Comparison of ENCODE assay signal across 10 mouse cellular contexts in the genomic region with DNA sequence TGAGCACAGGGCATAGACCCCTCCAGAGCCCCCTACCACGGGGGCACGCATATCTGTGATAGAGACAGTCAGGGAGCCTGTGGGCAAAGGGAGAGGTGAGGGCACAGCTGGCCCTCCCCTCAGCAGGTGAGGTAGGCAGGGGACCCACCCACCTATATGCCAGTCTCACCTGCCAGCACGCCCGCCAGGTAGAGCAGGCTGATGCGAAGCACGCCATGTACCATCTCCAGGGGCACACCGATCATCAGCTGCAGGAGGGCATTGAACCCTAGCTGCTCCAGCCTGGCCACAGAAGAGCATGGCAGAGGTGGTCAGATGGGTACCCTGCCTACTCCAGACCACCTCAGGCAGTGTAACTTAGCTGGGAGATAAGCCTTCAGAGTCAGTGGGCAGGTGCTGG. TPM values are rescaled to one million over a fixed set of nuclear protein-coding genes. Genes with fewer than 3 reads are reported as not detected.
A peak's percentile ranks its signal among the peaks of the same experiment; 100 is the strongest.
DNase-seq lines count a peak whose midpoint lies in the region; ATAC-seq and TF ChIP-seq lines count a peak whose summit lies in the region.
"Had no signal": no experiment of that assay in that cellular context is flagged by ENCODE, and none has a peak within 500 bp of the region (broad histone marks: within the 10 kb centered on the region; RNA-seq: fewer than 3 reads in every experiment).

No protein-coding gene starts in this region.

- no peak for TF ChIP-seq EP300 in heart, postnatal 0 days (IDR thresholded peaks at IDR 0.05; ENCODE audit: low read depth)

- H3K27me3 ChIP-seq in heart, postnatal 0 days (ENCODE audit: control insufficient read depth, insufficient read depth, low read length) = no peaks in the 10 kb centered on the region
- no peaks in the 10 kb centered on the region for H3K27me3 ChIP-seq in embryonic facial prominence, embryonic 11.5 days (ENCODE audit: control insufficient read depth, insufficient read depth, low read length)
- no peaks in the 10 kb centered on the region for H3K27me3 ChIP-seq in hindbrain, embryonic 14.5 days (ENCODE audit: control insufficient read depth, insufficient read depth, low read length)
- no peaks in the 10 kb centered on the region for H3K27me3 ChIP-seq in midbrain, embryonic 15.5 days (replicated peaks)

- 95% methylated on average over 7 of the region's 7 CpGs for WGBS in heart, postnatal 0 days
- WGBS in embryonic facial prominence, embryonic 11.5 days = 94% methylated on average over 7 of the region's 7 CpGs
- 95% methylated on average over 7 of the region's 7 CpGs for WGBS in hindbrain, embryonic 14.5 days
- 93% methylated on average over 7 of the region's 7 CpGs for WGBS in midbrain, embryonic 15.5 days

- no peak overlapping the region for H3K27ac ChIP-seq in heart, postnatal 0 days (ENCODE audit: low read depth)
- no peak overlapping the region for H3K27ac ChIP-seq in embryonic facial prominence, embryonic 11.5 days (replicated peaks; ENCODE audit: low read depth, low read length)
- no peak overlapping the region for H3K27ac ChIP-seq in hindbrain, embryonic 14.5 days
- H3K27ac ChIP-seq in midbrain, embryonic 15.5 days = no peak overlapping the region

- H3K9ac ChIP-seq in heart, postnatal 0 days (replicated peaks; ENCODE audit: low read depth, low read length) = no peak overlapping the region
- H3K9ac ChIP-seq in embryonic facial prominence, embryonic 11.5 days (replicated peaks; ENCODE audit: low read length) = peak overlapping the region; percentile 9; the same call in 1 of the 2 replicates
- H3K9ac ChIP-seq in hindbrain, embryonic 14.5 days = no peak overlapping the region
- H3K9ac ChIP-seq in midbrain, embryonic 15.5 days = 0 out of 2 replicates have a peak overlapping the region, but pooled peaks have one; percentile 70

- H3K4me2 ChIP-seq in heart, postnatal 0 days (ENCODE audit: low read depth, low read length) = peak overlapping the region; percentile 95; the same call in 1 of the 2 replicates
- H3K4me2 ChIP-seq in embryonic facial prominence, embryonic 11.5 days (ENCODE audit: low read depth, low read length) = no peak overlapping the region
- H3K4me2 ChIP-seq in hindbrain, embryonic 14.5 days (replicated peaks) = peak overlapping the region; percentile 96
- peak overlapping the region; percentile 95; the same call in 1 of the 2 replicates for H3K4me2 ChIP-seq in midbrain, embryonic 15.5 days

- no peak for TF ChIP-seq CTCF in heart, postnatal 0 days (IDR thresholded peaks at IDR 0.05; ENCODE audit: low read depth)

- intact Hi-C loops in heart, postnatal 14 days (cut with DNase I) = no loop called here

- no peaks in the 10 kb centered on the region for H3K9me3 ChIP-seq in heart, postnatal 0 days (replicated peaks; ENCODE audit: control insufficient read depth, low read length)
- no peaks in the 10 kb centered on the region for H3K9me3 ChIP-seq in embryonic facial prominence, embryonic 11.5 days (replicated peaks; ENCODE audit: control insufficient read depth, low read length)
- H3K9me3 ChIP-seq in hindbrain, embryonic 14.5 days (ENCODE audit: control insufficient read depth, low read length) = no peaks in the 10 kb centered on the region
- H3K9me3 ChIP-seq in midbrain, embryonic 15.5 days = no peaks in the 10 kb centered on the region

- H3K4me1 ChIP-seq in heart, postnatal 0 days (ENCODE audit: control insufficient read depth, insufficient read depth) = peaks cover 43% of the 10 kb centered on the region
- H3K4me1 ChIP-seq in embryonic facial prominence, embryonic 11.5 days (ENCODE audit: control insufficient read depth, insufficient read depth, low read length) = peaks cover 25% of the 10 kb centered on the region
- H3K4me1 ChIP-seq in hindbrain, embryonic 14.5 days (replicated peaks; ENCODE audit: control insufficient read depth, insufficient read depth, low read length) = peaks cover 68% of the 10 kb centered on the region
- H3K4me1 ChIP-seq in midbrain, embryonic 15.5 days = peaks cover 69% of the 10 kb centered on the region

- no peak for ATAC-seq in heart, postnatal 0 days (ENCODE audit: insufficient read depth, low read depth)
- ATAC-seq in embryonic facial prominence, embryonic 11.5 days (replicated peaks; ENCODE audit: insufficient number of reproducible peaks, low FRiP score, low TSS enrichment, low read depth) = no peak
- ATAC-seq in hindbrain, embryonic 14.5 days (ENCODE audit: low FRiP score) = no peak
- no peak for ATAC-seq in midbrain, embryonic 15.5 days (replicated peaks)

- H3K36me3 ChIP-seq in heart, postnatal 0 days (replicated peaks; ENCODE audit: control insufficient read depth, insufficient read depth, low read length) = peaks cover 38% of the 10 kb centered on the region
- peaks cover 8% of the 10 kb centered on the region for H3K36me3 ChIP-seq in embryonic facial prominence, embryonic 11.5 days (replicated peaks; ENCODE audit: control insufficient read depth, insufficient read depth, low read depth, low read length)
- H3K36me3 ChIP-seq in hindbrain, embryonic 14.5 days (replicated peaks; ENCODE audit: control insufficient read depth, insufficient read depth) = peaks cover 42% of the 10 kb centered on the region
- peaks cover 22% of the 10 kb centered on the region; the same call in 1 of the 2 replicates for H3K36me3 ChIP-seq in midbrain, embryonic 15.5 days (replicated peaks)

- H3K4me3 ChIP-seq in heart, postnatal 0 days (ENCODE audit: low read depth, low read length) = no peak overlapping the region
- no peak overlapping the region for H3K4me3 ChIP-seq in embryonic facial prominence, embryonic 11.5 days (ENCODE audit: low read depth, low read length)
- no peak overlapping the region for H3K4me3 ChIP-seq in hindbrain, embryonic 14.5 days (replicated peaks; ENCODE audit: low read length)
- H3K4me3 ChIP-seq in midbrain, embryonic 15.5 days = no peak overlapping the region

- DNase-seq in heart, postnatal 0 days (ENCODE audit: low spot score) = no peak
- no peak for DNase-seq in heart, postnatal 14 days
- no peak for DNase-seq in embryonic facial prominence, embryonic 11.5 days (ENCODE audit: low spot score)
- no peak for DNase-seq in hindbrain, embryonic 14.5 days (ENCODE audit: low spot score)
- DNase-seq in frontal cortex, postnatal 25 days (ENCODE audit: low spot score in 2 of 2) = no peak
- no peak for DNase-seq in frontal cortex, postnatal 10 days (ENCODE audit: low spot score in 2 of 2)
- DNase-seq in layer of hippocampus, postnatal 14 days (ENCODE audit: low spot score in 2 of 2) = no peak
- DNase-seq: retina, postnatal 1 day; thymus, postnatal 14 days had no signal

RNA-seq across cellular contexts. Expression of gene Rhbdl1, which starts 1.8 kb away (rescaled TPM):
- 1.7 and 2.3 TPM in 2 replicates for total RNA-seq in heart, postnatal 0 days (2014; rRNA removed; ENCODE audit: low replicate concordance)
- 1.7 and 2.2 TPM in 2 replicates for polyA plus RNA-seq in heart, postnatal 0 days (2015; fragmentation: Nextera tagmentation; extraction: Ambion mirVana)
- 1 to 10 TPM; 2.5 to 3.1 TPM for total RNA-seq in heart, postnatal 14 days (2021)
- 1.1 and 1.5 TPM in 2 replicates for polyA plus RNA-seq in embryonic facial prominence, embryonic 11.5 days (2014; fragmentation: Nextera tagmentation; extraction: Ambion mirVana)
- 51.3 and 57.1 TPM in 2 replicates for polyA plus RNA-seq in hindbrain, embryonic 14.5 days (2014; fragmentation: Nextera tagmentation; extraction: Ambion mirVana)
- 54.8 and 57.8 TPM in 2 replicates for polyA plus RNA-seq in midbrain, embryonic 15.5 days (2015; fragmentation: Nextera tagmentation; extraction: Ambion mirVana)
- 10 to 100 TPM; 84.4 to 97.5 TPM for total RNA-seq in layer of hippocampus, postnatal 14 days (2021)

RNA-seq across cellular contexts. Expression of gene Stub1, which starts 2.1 kb away (rescaled TPM):
- total RNA-seq in heart, postnatal 0 days (2014; rRNA removed; ENCODE audit: low replicate concordance) = 115 and 154 TPM in 2 replicates
- polyA plus RNA-seq in heart, postnatal 0 days (2015; fragmentation: Nextera tagmentation; extraction: Ambion mirVana) = 212 and 219 TPM in 2 replicates
- total RNA-seq in heart, postnatal 14 days (2021) = 100 to 1,000 TPM; 106 to 109 TPM
- 323 and 352 TPM in 2 replicates for polyA plus RNA-seq in embryonic facial prominence, embryonic 11.5 days (2014; fragmentation: Nextera tagmentation; extraction: Ambion mirVana)
- 336 and 357 TPM in 2 replicates for polyA plus RNA-seq in hindbrain, embryonic 14.5 days (2014; fragmentation: Nextera tagmentation; extraction: Ambion mirVana)
- 373 and 381 TPM in 2 replicates for polyA plus RNA-seq in midbrain, embryonic 15.5 days (2015; fragmentation: Nextera tagmentation; extraction: Ambion mirVana)
- total RNA-seq in layer of hippocampus, postnatal 14 days (2021) = 100 to 1,000 TPM; 155 to 157 TPM

RNA-seq across cellular contexts. Expression of gene Gm20683, which starts 6.3 kb away (rescaled TPM):
- total RNA-seq in heart, postnatal 0 days (2014; rRNA removed; ENCODE audit: low replicate concordance) = 3.8 TPM in 1 of 2 replicates, not detected in the other
- 1.5 and 1.8 TPM in 2 replicates for polyA plus RNA-seq in heart, postnatal 0 days (2015; fragmentation: Nextera tagmentation; extraction: Ambion mirVana)
- total RNA-seq in heart, postnatal 14 days (2021) = 1 to 10 TPM; 2.9 to 3.0 TPM
- 0.36 and 1.2 TPM in 2 replicates for polyA plus RNA-seq in embryonic facial prominence, embryonic 11.5 days (2014; fragmentation: Nextera tagmentation; extraction: Ambion mirVana)
- polyA plus RNA-seq in hindbrain, embryonic 14.5 days (2014; fragmentation: Nextera tagmentation; extraction: Ambion mirVana) = 8.7 and 9.3 TPM in 2 replicates
- polyA plus RNA-seq in midbrain, embryonic 15.5 days (2015; fragmentation: Nextera tagmentation; extraction: Ambion mirVana) = 14.2 and 14.7 TPM in 2 replicates
- 10 to 100 TPM; 26.7 to 31.1 TPM for total RNA-seq in layer of hippocampus, postnatal 14 days (2021)

RNA-seq across cellular contexts. Expression of gene Jmjd8, which starts 6.6 kb away (rescaled TPM):
- 32.2 and 34.6 TPM in 2 replicates for total RNA-seq in heart, postnatal 0 days (2014; rRNA removed; ENCODE audit: low replicate concordance)
- 26.1 and 26.2 TPM in 2 replicates for polyA plus RNA-seq in heart, postnatal 0 days (2015; fragmentation: Nextera tagmentation; extraction: Ambion mirVana)
- 10 to 100 TPM; 33.1 to 34.1 TPM for total RNA-seq in heart, postnatal 14 days (2021)
- polyA plus RNA-seq in embryonic facial prominence, embryonic 11.5 days (2014; fragmentation: Nextera tagmentation; extraction: Ambion mirVana) = 42.0 and 47.7 TPM in 2 replicates
- polyA plus RNA-seq in hindbrain, embryonic 14.5 days (2014; fragmentation: Nextera tagmentation; extraction: Ambion mirVana) = 39.3 and 42.1 TPM in 2 replicates
- polyA plus RNA-seq in midbrain, embryonic 15.5 days (2015; fragmentation: Nextera tagmentation; extraction: Ambion mirVana) = 61.9 and 63.0 TPM in 2 replicates
- 10 to 100 TPM; 64.3 to 65.0 TPM for total RNA-seq in layer of hippocampus, postnatal 14 days (2021)

RNA-seq across cellular contexts. Expression of gene Rhot2, which starts 9.3 kb away (rescaled TPM):
- total RNA-seq in heart, postnatal 0 days (2014; rRNA removed; ENCODE audit: low replicate concordance) = 88.2 and 116 TPM in 2 replicates
- polyA plus RNA-seq in heart, postnatal 0 days (2015; fragmentation: Nextera tagmentation; extraction: Ambion mirVana) = 27.1 and 27.5 TPM in 2 replicates
- total RNA-seq in heart, postnatal 14 days (2021) = 100 to 1,000 TPM; 103 to 105 TPM
- 7.1 and 9.7 TPM in 2 replicates for polyA plus RNA-seq in embryonic facial prominence, embryonic 11.5 days (2014; fragmentation: Nextera tagmentation; extraction: Ambion mirVana)
- polyA plus RNA-seq in hindbrain, embryonic 14.5 days (2014; fragmentation: Nextera tagmentation; extraction: Ambion mirVana) = 6.5 and 9.9 TPM in 2 replicates
- polyA plus RNA-seq in midbrain, embryonic 15.5 days (2015; fragmentation: Nextera tagmentation; extraction: Ambion mirVana) = 17.2 and 18.3 TPM in 2 replicates
- total RNA-seq in layer of hippocampus, postnatal 14 days (2021) = 10 to 100 TPM; 95.6 to 97.8 TPM

Comparison
In these comparisons a context has a peak if more than half of its experiments do, and no peak if none do; other contexts are left out.
1. H3K9ac ChIP-seq: peak in embryonic facial prominence, embryonic 11.5 days (single experiment) and midbrain, embryonic 15.5 days (single experiment); none in heart, postnatal 0 days (single experiment) and hindbrain, embryonic 14.5 days (single experiment).
2. RNA of gene Rhbdl1, which starts 1.8 kb away (polyA plus RNA-seq): 54.8 to 57.8 TPM in midbrain, embryonic 15.5 days and 51.3 to 57.1 TPM in hindbrain, embryonic 14.5 days; 1.7 to 2.2 TPM in heart, postnatal 0 days and 1.1 to 1.5 TPM in embryonic facial prominence, embryonic 11.5 days; every median in the first group is over 10 times any median in the second.